Mouse (Mus musculus) neural tube, embryonic 15.5 days (tissue): ENCODE results near the gene Acadm. TPM values are rescaled to one million over a fixed set of nuclear protein-coding genes. Genes with fewer than 3 reads are reported as not detected.

ENCODE experiments used
- ATAC-seq: fragments of 200-750 bp; cut with Nextera tagmentation; 2 replicates; pipeline ENCODE4 v1.8.0; 2017; ENCODE audit warnings: mild to moderate bottlenecking, moderate TSS enrichment, moderate library complexity; ENCODE audit not compliant: low FRiP score
- H3K27ac ChIP-seq: fragments of 300-500 bp; sonication (generic); replicated peaks from 2 replicates; pipeline ENCODE4 v1.5.1; 2015; ENCODE audit warnings: mild to moderate bottlenecking, inconsistent platforms
- H3K27me3 ChIP-seq: fragments of 300-500 bp; sonication (generic); replicated peaks from 2 replicates; pipeline ENCODE4 v1.6.1; 2015; ENCODE audit warnings: inconsistent platforms
- H3K36me3 ChIP-seq: fragments of 300-500 bp; sonication (generic); 2 replicates; pipeline ENCODE4 v1.6.1; 2015; ENCODE audit warnings: inconsistent platforms
- H3K4me1 ChIP-seq: fragments of 300-500 bp; sonication (generic); 2 replicates; pipeline ENCODE4 v1.6.1; 2015; ENCODE audit warnings: inconsistent platforms
- H3K4me2 ChIP-seq: fragments of 300-500 bp; sonication (generic); 2 replicates; pipeline ENCODE4 v1.6.1; 2015; ENCODE audit warnings: inconsistent platforms, mild to moderate bottlenecking, moderate library complexity
- H3K4me3 ChIP-seq: fragments of 300-500 bp; sonication (generic); replicated peaks from 2 replicates; pipeline ENCODE4 v1.5.1; 2015; ENCODE audit warnings: mild to moderate bottlenecking, inconsistent platforms
- H3K9ac ChIP-seq: fragments of 300-500 bp; sonication (generic); replicated peaks from 2 replicates; pipeline ENCODE4 v1.6.1; 2015; ENCODE audit warnings: mild to moderate bottlenecking, inconsistent platforms
- H3K9me3 ChIP-seq: fragments of 300-500 bp; sonication (generic); replicated peaks from 2 replicates; pipeline ENCODE4 v1.6.1; 2016; ENCODE audit warnings: inconsistent platforms
- WGBS: fragments of 180-500 bp; shearing (Covaris S2); methylation state at CpG from one replicate; pipeline ENCODE4 v1.1.7; 2015; ENCODE audit warnings: mixed read lengths; 5-methylcytosine and 5-hydroxymethylcytosine counted together
- polyA plus RNA-seq: library from polyadenylated mRNA; unstranded; fragments of >200 nt; fragmentation: Nextera tagmentation; extraction: Ambion mirVana; gene quantifications from 2 replicates; pipeline ENCODE4 v1.2.1, GENCODE M21; 2015

Gene Acadm
- polyA plus RNA-seq, 1 experiment from 2014 or later = 59.3 TPM

- 4% methylated on average over 12 of the region's 12 CpGs for WGBS
- Histone ChIP-seq H3K27me3 (no peaks in the 10 kb centered on the region), H3K9ac (peak overlapping the region; percentile 93), H3K36me3 (peaks cover 34% of the 10 kb centered on the region), H3K4me2 (peak overlapping the region; percentile 82), H3K9me3 (no peaks in the 10 kb centered on the region), H3K4me1 (peaks cover 51% of the 10 kb centered on the region), H3K4me3 (peak overlapping the region; percentile 85), H3K27ac (peak overlapping the region; percentile 97)
- ATAC-seq = no peak
These were observed 32.5 kb downstream of the Acadm start for GRCm38 (mm10) chr3:153911882-153912440.

DNA sequence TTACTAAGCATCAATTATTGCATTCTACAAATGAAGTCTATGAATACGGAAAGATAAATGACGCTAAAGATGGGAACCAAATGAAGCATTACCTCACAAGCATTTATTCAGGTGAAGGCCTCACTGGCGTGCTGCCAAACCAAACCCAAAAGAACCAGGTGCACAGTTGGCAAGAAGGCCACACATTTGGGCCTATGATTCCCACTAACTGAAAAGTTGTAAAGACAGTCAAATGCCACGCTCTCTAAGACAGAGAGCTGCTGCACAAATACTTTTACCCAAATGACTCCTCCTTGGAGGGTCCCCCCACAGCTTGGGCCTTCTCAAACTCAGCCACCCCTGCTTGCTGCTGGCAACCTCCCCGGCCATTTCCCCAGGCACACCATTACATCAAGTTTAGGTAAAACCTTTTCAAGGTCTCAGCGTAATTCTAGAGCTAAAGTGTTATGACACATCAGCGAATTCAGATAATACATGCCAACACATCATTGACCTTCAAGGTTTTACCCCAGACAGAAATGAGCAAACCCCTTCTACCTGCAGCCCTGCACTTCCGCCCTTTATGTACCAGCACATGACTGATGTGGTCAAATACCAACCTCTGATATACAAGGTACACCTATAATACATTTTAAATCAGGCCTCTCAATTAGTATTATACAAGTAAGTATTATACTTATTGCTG is 33.1 kb downstream of the Acadm start:
- Histone ChIP-seq H3K27me3 (no peaks in the 10 kb centered on the region), H3K9me3 (no peaks in the 10 kb centered on the region), H3K36me3 (peaks cover 40% of the 10 kb centered on the region), H3K9ac (peak overlapping the region; percentile 93), H3K4me3 (peak overlapping the region; percentile 85), H3K4me2 (peak overlapping the region; percentile 82), H3K27ac (no peak overlapping the region), H3K4me1 (peaks cover 51% of the 10 kb centered on the region)
- WGBS = 49% methylated on average over 8 of the region's 8 CpGs
- ATAC-seq = no peak

DNA sequence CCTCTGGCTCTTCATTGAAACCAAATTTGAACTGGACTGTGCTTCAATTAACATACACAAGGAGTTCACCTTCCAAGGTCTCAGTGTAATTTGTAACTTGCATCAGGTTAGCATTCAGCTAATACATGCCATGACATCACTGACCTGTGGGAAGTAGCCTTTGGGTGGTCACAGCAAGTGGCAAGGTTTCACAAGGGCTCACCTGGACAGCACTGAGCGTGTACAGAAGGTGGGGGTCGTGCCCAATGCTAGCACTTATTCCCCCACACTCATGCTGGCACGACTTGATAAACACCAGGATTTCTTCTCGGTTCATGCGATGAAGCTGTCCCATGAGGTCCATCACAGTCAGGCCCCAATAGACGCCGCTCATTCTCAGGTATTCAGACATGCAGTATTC is 33.9 kb downstream of the Acadm start:
- WGBS = 63% methylated on average over 7 of the region's 7 CpGs
- no peak for ATAC-seq
- Histone ChIP-seq H3K27me3 (no peaks in the 10 kb centered on the region), H3K9ac (no peak overlapping the region), H3K9me3 (no peaks in the 10 kb centered on the region), H3K36me3 (peaks cover 48% of the 10 kb centered on the region), H3K4me3 (peak overlapping the region; percentile 85), H3K4me2 (peak overlapping the region; percentile 82), H3K27ac (no peak overlapping the region), H3K4me1 (peaks cover 51% of the 10 kb centered on the region)

GRCm38 (mm10) chr3:153908919-153909318 is 35.5 kb downstream of the Acadm start:
- Histone ChIP-seq H3K27ac (no peak overlapping the region), H3K27me3 (no peaks in the 10 kb centered on the region), H3K4me3 (no peak overlapping the region), H3K9ac (no peak overlapping the region), H3K36me3 (peaks cover 64% of the 10 kb centered on the region), H3K4me2 (no peak overlapping the region), H3K9me3 (no peaks in the 10 kb centered on the region), H3K4me1 (peaks cover 50% of the 10 kb centered on the region)
- 78% methylated on average over 5 of the region's 5 CpGs for WGBS
- ATAC-seq = no peak

DNA sequence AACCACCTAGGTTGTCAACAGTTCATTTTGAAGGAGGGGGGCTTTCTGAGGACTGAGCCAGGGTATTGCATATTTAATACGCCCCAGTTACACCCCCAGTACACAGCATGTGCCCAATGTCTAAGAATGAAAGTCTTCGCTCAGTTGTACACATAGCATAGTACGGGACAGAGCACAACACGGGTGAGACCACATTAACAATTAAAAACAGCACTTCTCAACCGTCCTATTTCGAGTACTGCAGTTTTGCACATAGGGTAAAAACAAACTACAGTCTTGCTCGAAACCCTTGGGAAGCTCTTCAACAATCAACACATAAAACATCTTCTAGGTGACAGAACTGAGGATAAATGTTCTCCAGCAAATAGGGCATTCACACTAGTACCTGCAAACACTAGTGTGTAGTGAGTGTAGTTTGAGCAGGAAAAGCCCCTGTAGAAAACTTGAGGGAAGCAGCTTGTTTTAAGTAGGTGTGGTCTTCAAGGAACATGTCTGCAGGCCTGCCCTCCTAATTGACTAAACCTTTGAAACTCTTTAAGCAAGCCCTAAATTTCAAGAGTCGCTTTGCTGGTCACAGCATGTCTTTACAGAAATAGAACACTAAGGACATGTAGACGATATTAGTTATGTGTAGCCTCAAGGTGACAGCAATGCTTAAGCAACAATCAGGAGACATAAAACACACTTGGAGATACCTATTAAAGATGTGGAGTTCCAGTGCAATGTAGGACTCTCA is 38.1 kb downstream of the Acadm start, which contains the start of gene Msh4:
TSS of gene Msh4 (minus strand) at position 3 of the 736 bp plus-strand sequence.
- Histone ChIP-seq H3K27me3 (no peaks in the 10 kb centered on the region), H3K9ac (no peak within 1 kb of the TSS), H3K4me1 (peaks cover 34% of the 10 kb centered on the region), H3K9me3 (no peaks in the 10 kb centered on the region), H3K4me2 (no peak within 1 kb of the TSS), H3K36me3 (peaks cover 70% of the 10 kb centered on the region), H3K4me3 (no peak within 1 kb of the TSS), H3K27ac (no peak within 1 kb of the TSS)
- WGBS = 85% methylated on average over 9 of the region's 9 CpGs
- 0 out of 2 replicates have a peak, but pooled peaks have one; percentile 14 for ATAC-seq

- H3K9ac ChIP-seq = no peak overlapping the region
- peaks cover 66% of the 10 kb centered on the region for H3K36me3 ChIP-seq
- H3K4me3 ChIP-seq = no peak overlapping the region
- no peaks in the 10 kb centered on the region for H3K9me3 ChIP-seq
- WGBS = 84% methylated on average over 49 of the region's 49 CpGs
- H3K4me2 ChIP-seq = no peak overlapping the region
- H3K27ac ChIP-seq = no peak overlapping the region
- 0 out of 2 replicates have a peak, but pooled peaks have one; percentile 12 for ATAC-seq
- no peaks in the 10 kb centered on the region for H3K27me3 ChIP-seq
- H3K4me1 ChIP-seq = peaks cover 26% of the 10 kb centered on the region
These were observed 38.9 kb downstream of the Acadm start for GRCm38 (mm10) chr3:153905251-153906135.

GRCm38 (mm10) chr3:153904586-153904985 is 39.8 kb downstream of the Acadm start:
- peaks cover 57% of the 10 kb centered on the region for H3K36me3 ChIP-seq
- H3K27me3 ChIP-seq = no peaks in the 10 kb centered on the region
- ATAC-seq = no peak; the same call in 1 of the 2 replicates
- H3K4me1 ChIP-seq = peaks cover 18% of the 10 kb centered on the region
- no peaks in the 10 kb centered on the region for H3K9me3 ChIP-seq
- no peak overlapping the region for H3K27ac ChIP-seq
- 73% methylated on average over 6 of the region's 6 CpGs for WGBS
- no peak overlapping the region for H3K9ac ChIP-seq
- no peak overlapping the region for H3K4me2 ChIP-seq
- no peak overlapping the region for H3K4me3 ChIP-seq

DNA sequence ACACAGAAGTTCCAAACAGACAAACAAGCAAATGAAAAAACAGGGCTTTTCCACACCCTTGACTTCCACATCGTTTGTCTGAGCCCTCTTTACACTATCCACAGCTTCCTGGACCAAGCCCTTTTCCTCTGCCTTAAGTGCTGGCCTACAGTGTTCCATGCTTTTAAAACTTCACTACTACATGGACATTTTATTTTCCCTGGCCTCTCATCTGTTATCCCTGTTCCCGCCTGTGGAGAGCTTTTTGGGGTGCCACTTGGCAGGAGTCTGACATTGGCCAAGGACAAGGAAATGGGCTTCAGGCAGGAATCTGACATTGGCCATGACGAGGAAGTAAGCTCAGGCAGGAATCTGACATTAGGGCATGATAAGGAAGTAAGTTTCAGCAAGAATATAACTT is 41.8 kb downstream of the Acadm start:
- no peaks in the 10 kb centered on the region for H3K4me1 ChIP-seq
- no peak overlapping the region for H3K4me3 ChIP-seq
- 72% methylated on average over 3 of the region's 3 CpGs for WGBS
- H3K4me2 ChIP-seq = no peak overlapping the region
- H3K27ac ChIP-seq = no peak overlapping the region
- H3K9ac ChIP-seq = no peak overlapping the region
- no peak for ATAC-seq
- no peaks in the 10 kb centered on the region for H3K9me3 ChIP-seq
- H3K27me3 ChIP-seq = no peaks in the 10 kb centered on the region
- peaks cover 39% of the 10 kb centered on the region for H3K36me3 ChIP-seq

GRCm38 (mm10) chr3:153901904-153902303 is 42.5 kb downstream of the Acadm start:
- H3K4me1 ChIP-seq = no peaks in the 10 kb centered on the region
- 88% methylated on average over 1 of the region's 1 CpGs for WGBS
- no peak overlapping the region for H3K4me3 ChIP-seq
- H3K4me2 ChIP-seq = no peak overlapping the region
- ATAC-seq = no peak
- H3K27me3 ChIP-seq = no peaks in the 10 kb centered on the region
- H3K36me3 ChIP-seq = peaks cover 36% of the 10 kb centered on the region
- no peaks in the 10 kb centered on the region for H3K9me3 ChIP-seq
- no peak overlapping the region for H3K27ac ChIP-seq
- H3K9ac ChIP-seq = no peak overlapping the region

GRCm38 (mm10) chr3:153897216-153897615 is 47.2 kb downstream of the Acadm start:
- 81% methylated on average over 6 of the region's 6 CpGs for WGBS
- Histone ChIP-seq H3K4me3 (no peak overlapping the region), H3K36me3 (no peaks in the 10 kb centered on the region), H3K4me1 (no peaks in the 10 kb centered on the region), H3K9me3 (no peaks in the 10 kb centered on the region), H3K9ac (no peak overlapping the region), H3K4me2 (no peak overlapping the region), H3K27me3 (no peaks in the 10 kb centered on the region), H3K27ac (no peak overlapping the region)
- no peak for ATAC-seq

GRCm38 (mm10) chr3:153895454-153895853 is 49.0 kb downstream of the Acadm start:
- no peaks in the 10 kb centered on the region for H3K4me1 ChIP-seq
- H3K27me3 ChIP-seq = no peaks in the 10 kb centered on the region
- ATAC-seq = no peak
- H3K36me3 ChIP-seq = no peaks in the 10 kb centered on the region
- 73% methylated on average over 3 of the region's 3 CpGs for WGBS
- H3K9me3 ChIP-seq = no peaks in the 10 kb centered on the region
- H3K4me3 ChIP-seq = no peak overlapping the region
- no peak overlapping the region for H3K9ac ChIP-seq
- H3K4me2 ChIP-seq = no peak overlapping the region
- H3K27ac ChIP-seq = no peak overlapping the region
